ENCODE assay signal across 9 mouse cellular contexts in the genomic region with DNA sequence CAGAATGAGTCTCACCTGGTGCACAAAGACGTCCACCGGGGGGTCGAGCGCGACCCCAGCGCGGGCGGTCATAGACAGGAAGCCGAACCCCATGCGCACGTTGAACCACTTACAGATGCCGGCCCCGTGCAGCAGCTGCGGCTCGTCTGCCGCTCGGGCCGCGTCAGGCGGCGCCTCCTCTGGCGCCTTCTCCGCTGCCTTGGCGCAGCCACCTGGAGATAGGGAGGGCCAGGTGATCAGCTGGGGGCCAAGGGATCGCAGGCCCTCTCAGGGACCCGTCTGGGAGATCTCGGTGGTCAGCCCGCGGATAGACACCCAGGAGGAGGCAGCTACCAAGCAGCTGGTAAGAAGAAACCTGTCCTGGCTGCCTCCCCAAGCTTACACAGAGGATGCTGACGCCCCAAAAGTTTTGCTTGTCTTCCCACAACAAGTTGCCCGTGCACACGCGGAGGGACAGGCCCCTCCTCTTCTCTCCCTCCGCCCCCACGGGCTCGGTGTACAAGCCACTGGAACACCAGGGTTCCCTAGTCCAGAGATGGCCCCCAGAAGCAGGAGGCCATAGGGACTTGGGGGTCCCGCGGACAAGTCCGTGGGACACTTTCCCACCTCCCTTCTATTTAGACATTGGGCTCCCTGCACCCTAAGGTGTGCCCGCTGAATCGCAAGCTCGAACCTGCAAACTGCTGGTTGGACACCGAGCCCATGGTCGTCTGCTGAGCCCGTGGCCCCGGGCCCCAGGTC. TPM values are rescaled to one million over a fixed set of nuclear protein-coding genes. Genes with fewer than 3 reads are reported as not detected.
DNase-seq lines count a peak whose midpoint lies in the region; ATAC-seq lines count a peak whose summit lies in the region.
"Had no signal": no experiment of that assay in that cellular context is flagged by ENCODE, and none has a peak within 500 bp of the region (broad histone marks: within the 10 kb centered on the region; RNA-seq: fewer than 3 reads in every experiment).

No protein-coding gene starts in this region.

- peaks cover 43% of the 10 kb centered on the region for H3K4me1 ChIP-seq in kidney, embryonic 15.5 days
- peaks cover 21% of the 10 kb centered on the region for H3K4me1 ChIP-seq in embryonic facial prominence, embryonic 15.5 days
- H3K4me1 ChIP-seq in limb, embryonic 12.5 days (replicated peaks), result peaks cover 49% of the 10 kb centered on the region
- peaks cover 47% of the 10 kb centered on the region for H3K4me1 ChIP-seq in neural tube, embryonic 12.5 days

- DNase-seq in kidney, adult 8-10 months, result no peak
- no peak for DNase-seq in frontal cortex, postnatal 25 days (ENCODE audit: low spot score in 2 of 2)
- no peak for DNase-seq in right cerebral cortex, postnatal 14 days

- H3K36me3 ChIP-seq in kidney, embryonic 15.5 days, result no peaks in the 10 kb centered on the region
- H3K36me3 ChIP-seq in embryonic facial prominence, embryonic 15.5 days, result no peaks in the 10 kb centered on the region
- no peaks in the 10 kb centered on the region for H3K36me3 ChIP-seq in limb, embryonic 12.5 days
- no peaks in the 10 kb centered on the region for H3K36me3 ChIP-seq in neural tube, embryonic 12.5 days

- no peak overlapping the region for H3K9ac ChIP-seq in kidney, embryonic 15.5 days
- no peak overlapping the region for H3K9ac ChIP-seq in embryonic facial prominence, embryonic 15.5 days
- H3K9ac ChIP-seq in limb, embryonic 12.5 days (replicated peaks), result peak overlapping the region; percentile 45; the same call in 1 of the 2 replicates
- peak overlapping the region; percentile 38 for H3K9ac ChIP-seq in neural tube, embryonic 12.5 days

- H3K9me3 ChIP-seq in kidney, embryonic 15.5 days (replicated peaks), result no peaks in the 10 kb centered on the region
- no peaks in the 10 kb centered on the region for H3K9me3 ChIP-seq in embryonic facial prominence, embryonic 15.5 days (replicated peaks)
- no peaks in the 10 kb centered on the region for H3K9me3 ChIP-seq in limb, embryonic 12.5 days
- no peaks in the 10 kb centered on the region for H3K9me3 ChIP-seq in neural tube, embryonic 12.5 days

- H3K4me2 ChIP-seq in kidney, embryonic 15.5 days, result peak overlapping the region; percentile 54
- 0 out of 2 replicates have a peak overlapping the region, but pooled peaks have one; percentile 22 for H3K4me2 ChIP-seq in embryonic facial prominence, embryonic 15.5 days (replicated peaks)
- peak overlapping the region; percentile 66 for H3K4me2 ChIP-seq in limb, embryonic 12.5 days
- peak overlapping the region; percentile 70 for H3K4me2 ChIP-seq in neural tube, embryonic 12.5 days (replicated peaks)

- peak overlapping the region; percentile 25 for H3K4me3 ChIP-seq in kidney, embryonic 15.5 days (replicated peaks)
- H3K4me3 ChIP-seq in embryonic facial prominence, embryonic 15.5 days (replicated peaks), result 0 out of 2 replicates have a peak overlapping the region, but pooled peaks have one; percentile 10
- H3K4me3 ChIP-seq in limb, embryonic 12.5 days (replicated peaks), result peak overlapping the region; percentile 37
- peak overlapping the region; percentile 31 for H3K4me3 ChIP-seq in neural tube, embryonic 12.5 days

- under 1% methylated on average over 46 of the region's 46 CpGs for WGBS in kidney, embryonic 15.5 days
- WGBS in embryonic facial prominence, embryonic 15.5 days, result under 1% methylated on average over 46 of the region's 46 CpGs
- WGBS in limb, embryonic 12.5 days, result under 1% methylated on average over 46 of the region's 46 CpGs
- under 1% methylated on average over 46 of the region's 46 CpGs for WGBS in neural tube, embryonic 12.5 days

- H3K27me3 ChIP-seq in kidney, embryonic 15.5 days, result peaks cover 52% of the 10 kb centered on the region
- H3K27me3 ChIP-seq in embryonic facial prominence, embryonic 15.5 days, result peaks cover 51% of the 10 kb centered on the region
- peaks cover 38% of the 10 kb centered on the region for H3K27me3 ChIP-seq in limb, embryonic 12.5 days
- H3K27me3 ChIP-seq in neural tube, embryonic 12.5 days (replicated peaks), result peaks cover 8% of the 10 kb centered on the region; the same call in 1 of the 2 replicates

- H3K27ac ChIP-seq in kidney, embryonic 15.5 days, result no peak overlapping the region
- H3K27ac ChIP-seq in embryonic facial prominence, embryonic 15.5 days (replicated peaks), result no peak overlapping the region
- H3K27ac ChIP-seq in limb, embryonic 12.5 days, result no peak overlapping the region
- H3K27ac ChIP-seq in neural tube, embryonic 12.5 days, result no peak overlapping the region

- 0 out of 2 replicates have a peak, but pooled peaks have one; percentile 43 for ATAC-seq in kidney, embryonic 15.5 days (replicated peaks; ENCODE audit: low FRiP score)
- no peak for ATAC-seq in embryonic facial prominence, embryonic 15.5 days (ENCODE audit: insufficient number of reproducible peaks, low FRiP score, low TSS enrichment, low read depth)
- no peak for ATAC-seq in limb, embryonic 12.5 days (ENCODE audit: insufficient number of reproducible peaks, insufficient read depth, low FRiP score, low TSS enrichment, low read depth)
- ATAC-seq in neural tube, embryonic 12.5 days (ENCODE audit: low FRiP score, low read depth), result peak; percentile 42; the same call in 1 of the 2 replicates
- no peak for ATAC-seq in megakaryocyte-erythroid progenitor cell, adult 5-6 weeks (replicated peaks; ENCODE audit: low FRiP score, low TSS enrichment, poor library complexity, severe bottlenecking)

RNA-seq across cellular contexts. Expression of a gene that starts 0.4 kb away (rescaled TPM):
- polyA plus RNA-seq in kidney, embryonic 15.5 days (2015; fragmentation: Nextera tagmentation; extraction: Ambion mirVana), result 0.17 and 0.18 TPM in 2 replicates
- polyA plus RNA-seq in embryonic facial prominence, embryonic 15.5 days (2015; fragmentation: Nextera tagmentation; extraction: Ambion mirVana), result not detected in 2 replicates
- 0.42 and 0.51 TPM in 2 replicates for polyA plus RNA-seq in limb, embryonic 12.5 days (2016; fragmentation: Nextera tagmentation; extraction: Ambion mirVana)
- polyA plus RNA-seq in neural tube, embryonic 12.5 days (2016; fragmentation: Nextera tagmentation; extraction: Ambion mirVana), result 0.84 and 1.9 TPM in 2 replicates
- total RNA-seq in megakaryocyte-erythroid progenitor cell, adult 5-6 weeks (2014; fragmentation: Nextera tagmentation), result not detected in 2 replicates
- 0.23 TPM in 1 of 2 replicates, not detected in the other for total RNA-seq in megakaryocyte-erythroid progenitor cell, adult 5-6 weeks (2017)
- total RNA-seq: MEL had no signal

RNA-seq across cellular contexts. Expression of a gene that starts 17.5 kb away (rescaled TPM):
- polyA plus RNA-seq in kidney, embryonic 15.5 days (2015; fragmentation: Nextera tagmentation; extraction: Ambion mirVana), result 47.4 and 48.4 TPM in 2 replicates
- 44.2 and 44.5 TPM in 2 replicates for polyA plus RNA-seq in embryonic facial prominence, embryonic 15.5 days (2015; fragmentation: Nextera tagmentation; extraction: Ambion mirVana)
- 40.4 and 49.7 TPM in 2 replicates for polyA plus RNA-seq in limb, embryonic 12.5 days (2016; fragmentation: Nextera tagmentation; extraction: Ambion mirVana)
- 41.1 and 42.7 TPM in 2 replicates for polyA plus RNA-seq in neural tube, embryonic 12.5 days (2016; fragmentation: Nextera tagmentation; extraction: Ambion mirVana)
- total RNA-seq in megakaryocyte-erythroid progenitor cell, adult 5-6 weeks (2014; fragmentation: Nextera tagmentation), result 27.0 and 34.0 TPM in 2 replicates
- 10.6 and 26.2 TPM in 2 replicates for total RNA-seq in megakaryocyte-erythroid progenitor cell, adult 5-6 weeks (2017)

RNA-seq across cellular contexts. Expression of a gene that starts 35.4 kb away (rescaled TPM):
- polyA plus RNA-seq in kidney, embryonic 15.5 days (2015; fragmentation: Nextera tagmentation; extraction: Ambion mirVana), result not detected in 2 replicates
- polyA plus RNA-seq in embryonic facial prominence, embryonic 15.5 days (2015; fragmentation: Nextera tagmentation; extraction: Ambion mirVana), result not detected in 2 replicates
- not detected in 2 replicates for polyA plus RNA-seq in limb, embryonic 12.5 days (2016; fragmentation: Nextera tagmentation; extraction: Ambion mirVana)
- not detected in 2 replicates for polyA plus RNA-seq in neural tube, embryonic 12.5 days (2016; fragmentation: Nextera tagmentation; extraction: Ambion mirVana)
- total RNA-seq in megakaryocyte-erythroid progenitor cell, adult 5-6 weeks (2014; fragmentation: Nextera tagmentation), result not detected in 2 replicates
- total RNA-seq in megakaryocyte-erythroid progenitor cell, adult 5-6 weeks (2017), result not detected in 2 replicates
- total RNA-seq: MEL had no signal

RNA-seq across cellular contexts. Expression of a gene that starts 42.4 kb away (rescaled TPM):
- 3.9 and 4.4 TPM in 2 replicates for polyA plus RNA-seq in kidney, embryonic 15.5 days (2015; fragmentation: Nextera tagmentation; extraction: Ambion mirVana)
- polyA plus RNA-seq in embryonic facial prominence, embryonic 15.5 days (2015; fragmentation: Nextera tagmentation; extraction: Ambion mirVana), result 12.4 and 16.7 TPM in 2 replicates
- 5.6 and 6.1 TPM in 2 replicates for polyA plus RNA-seq in limb, embryonic 12.5 days (2016; fragmentation: Nextera tagmentation; extraction: Ambion mirVana)
- polyA plus RNA-seq in neural tube, embryonic 12.5 days (2016; fragmentation: Nextera tagmentation; extraction: Ambion mirVana), result 0.65 and 1.5 TPM in 2 replicates
- total RNA-seq in megakaryocyte-erythroid progenitor cell, adult 5-6 weeks (2014; fragmentation: Nextera tagmentation), result 0.55 TPM in 1 of 2 replicates, not detected in the other
- 0.09 TPM in 1 of 2 replicates, not detected in the other for total RNA-seq in megakaryocyte-erythroid progenitor cell, adult 5-6 weeks (2017)

RNA-seq across cellular contexts. Expression of a gene that starts 49.8 kb away (rescaled TPM):
- polyA plus RNA-seq in kidney, embryonic 15.5 days (2015; fragmentation: Nextera tagmentation; extraction: Ambion mirVana), result 2,667 and 2,783 TPM in 2 replicates
- polyA plus RNA-seq in embryonic facial prominence, embryonic 15.5 days (2015; fragmentation: Nextera tagmentation; extraction: Ambion mirVana), result 1,934 and 1,961 TPM in 2 replicates
- polyA plus RNA-seq in limb, embryonic 12.5 days (2016; fragmentation: Nextera tagmentation; extraction: Ambion mirVana), result 3,165 and 3,185 TPM in 2 replicates
- 2,314 and 2,342 TPM in 2 replicates for polyA plus RNA-seq in neural tube, embryonic 12.5 days (2016; fragmentation: Nextera tagmentation; extraction: Ambion mirVana)
- 542 and 559 TPM in 2 replicates for total RNA-seq in megakaryocyte-erythroid progenitor cell, adult 5-6 weeks (2014; fragmentation: Nextera tagmentation)
- total RNA-seq in megakaryocyte-erythroid progenitor cell, adult 5-6 weeks (2017), result 268 and 336 TPM in 2 replicates

Comparison
In these comparisons a context has a peak if more than half of its experiments do, and no peak if none do; other contexts are left out.
1. ATAC-seq: peak in kidney, embryonic 15.5 days (single experiment) and neural tube, embryonic 12.5 days (single experiment); none in embryonic facial prominence, embryonic 15.5 days (single experiment), limb, embryonic 12.5 days (single experiment) and megakaryocyte-erythroid progenitor cell, adult 5-6 weeks (single experiment).
2. H3K9ac ChIP-seq: peak in limb, embryonic 12.5 days (single experiment) and neural tube, embryonic 12.5 days (single experiment); none in kidney, embryonic 15.5 days (single experiment) and embryonic facial prominence, embryonic 15.5 days (single experiment).
3. Peak in every context shown above with its lines, with median percentiles within 50 percentile points of each other: H3K4me2 ChIP-seq and H3K4me3 ChIP-seq.